Mouse (Mus musculus): Measurements from ENCODE around the gene Dcst2.

Gene Dcst2

DNA sequence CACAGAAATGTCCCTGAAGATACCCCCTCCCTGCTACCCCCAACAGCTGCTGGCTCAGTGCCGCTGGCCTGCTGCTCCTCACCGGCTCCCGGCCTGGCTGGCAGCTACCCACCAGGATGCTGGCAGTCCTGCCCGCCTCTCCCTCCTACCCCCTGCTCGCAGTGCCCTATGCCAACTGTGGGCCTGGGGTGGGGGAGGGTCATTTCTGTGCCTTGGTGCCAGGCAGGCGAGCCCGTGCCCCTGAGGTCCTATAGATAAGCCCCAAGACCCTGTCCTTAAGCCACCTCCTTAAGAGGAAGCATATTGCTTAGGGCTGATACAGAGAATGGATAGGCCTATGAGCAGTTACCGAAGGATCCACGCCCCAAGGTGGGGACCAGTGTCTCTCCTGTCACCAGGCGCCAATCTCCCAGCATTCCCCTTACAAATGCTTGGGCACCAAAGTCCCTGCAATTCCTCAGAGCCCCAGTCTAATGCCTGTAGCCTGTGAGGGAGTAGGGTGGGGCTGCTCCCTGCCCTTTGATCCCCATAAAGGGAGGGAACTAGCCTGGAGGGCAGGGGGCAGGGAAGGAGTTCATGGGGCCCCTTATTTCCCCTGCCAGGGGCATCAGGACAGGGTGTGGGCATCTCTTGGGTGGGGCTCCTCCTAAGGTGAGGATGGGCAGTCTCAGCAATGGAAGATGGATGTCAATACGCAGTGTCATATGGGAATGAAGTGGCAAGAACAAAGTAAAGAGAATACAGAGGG lies 26.5 kb downstream of the Dcst2 start:
- ATAC-seq (ENCODE audit: low TSS enrichment), result no peak

DNA sequence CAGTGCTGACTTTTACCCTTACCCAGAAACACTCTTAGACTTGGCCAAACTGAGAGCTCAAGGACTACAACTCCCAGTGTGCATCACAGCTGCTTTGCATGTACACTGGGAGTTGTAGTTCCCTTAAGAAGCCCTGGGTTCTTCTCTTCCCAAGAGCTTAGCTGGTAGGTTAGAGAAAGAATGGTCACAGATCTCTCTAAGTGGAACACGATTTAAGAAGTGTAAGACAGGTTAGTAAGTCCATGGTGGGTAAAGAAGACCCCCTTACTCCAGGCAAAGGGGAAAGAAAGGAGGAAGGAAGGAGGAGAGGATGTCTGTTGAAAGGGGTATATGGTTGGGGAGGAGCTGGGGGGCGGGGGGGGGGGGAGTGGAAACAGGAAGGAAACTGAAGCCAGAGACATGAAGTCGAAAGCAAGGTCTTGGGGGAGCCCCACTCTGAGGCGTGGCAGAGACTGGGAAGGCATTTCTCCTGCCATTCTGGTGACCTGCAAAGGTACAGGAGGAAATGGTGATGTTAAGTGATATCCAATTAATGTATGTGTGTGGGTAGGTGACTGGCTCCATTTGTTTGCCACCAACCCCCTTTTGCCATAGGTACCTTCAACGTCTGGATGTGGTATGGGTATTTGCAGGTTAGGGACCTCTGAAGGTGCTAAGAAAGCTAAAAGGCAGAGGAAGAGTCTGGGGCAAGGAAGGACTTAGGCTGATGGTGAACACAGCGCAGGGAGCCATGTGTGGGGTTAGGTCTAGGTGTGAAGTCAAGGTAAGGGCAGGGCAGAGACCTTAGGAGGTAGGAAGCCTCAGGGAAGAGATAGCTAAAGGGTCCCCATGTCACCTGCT lies 27.3 kb downstream of the Dcst2 start:
- ATAC-seq (ENCODE audit: low TSS enrichment), result peak; percentile 56

DNA sequence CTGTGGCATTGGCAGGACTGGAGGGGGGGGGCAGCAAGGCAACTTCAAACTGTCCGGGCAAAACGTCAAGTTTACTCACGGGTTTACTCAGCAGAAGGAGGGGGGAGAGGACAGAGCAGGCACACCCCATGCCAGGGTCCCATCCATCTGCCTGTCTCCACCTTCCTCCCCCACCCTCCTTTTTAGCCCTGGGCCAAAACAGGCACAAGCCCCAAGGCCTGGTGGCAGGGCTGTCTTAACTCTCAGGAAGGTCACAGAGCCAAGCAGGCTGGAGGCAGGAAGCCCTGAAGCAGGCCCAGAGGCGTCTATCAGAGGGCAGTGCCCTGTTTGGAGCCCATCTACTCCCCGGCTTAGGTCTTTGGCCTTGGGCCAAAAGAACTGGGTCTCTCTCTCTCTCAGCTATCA lies 28.3 kb downstream of the Dcst2 start:
- no peak for ATAC-seq (ENCODE audit: low TSS enrichment)

DNA sequence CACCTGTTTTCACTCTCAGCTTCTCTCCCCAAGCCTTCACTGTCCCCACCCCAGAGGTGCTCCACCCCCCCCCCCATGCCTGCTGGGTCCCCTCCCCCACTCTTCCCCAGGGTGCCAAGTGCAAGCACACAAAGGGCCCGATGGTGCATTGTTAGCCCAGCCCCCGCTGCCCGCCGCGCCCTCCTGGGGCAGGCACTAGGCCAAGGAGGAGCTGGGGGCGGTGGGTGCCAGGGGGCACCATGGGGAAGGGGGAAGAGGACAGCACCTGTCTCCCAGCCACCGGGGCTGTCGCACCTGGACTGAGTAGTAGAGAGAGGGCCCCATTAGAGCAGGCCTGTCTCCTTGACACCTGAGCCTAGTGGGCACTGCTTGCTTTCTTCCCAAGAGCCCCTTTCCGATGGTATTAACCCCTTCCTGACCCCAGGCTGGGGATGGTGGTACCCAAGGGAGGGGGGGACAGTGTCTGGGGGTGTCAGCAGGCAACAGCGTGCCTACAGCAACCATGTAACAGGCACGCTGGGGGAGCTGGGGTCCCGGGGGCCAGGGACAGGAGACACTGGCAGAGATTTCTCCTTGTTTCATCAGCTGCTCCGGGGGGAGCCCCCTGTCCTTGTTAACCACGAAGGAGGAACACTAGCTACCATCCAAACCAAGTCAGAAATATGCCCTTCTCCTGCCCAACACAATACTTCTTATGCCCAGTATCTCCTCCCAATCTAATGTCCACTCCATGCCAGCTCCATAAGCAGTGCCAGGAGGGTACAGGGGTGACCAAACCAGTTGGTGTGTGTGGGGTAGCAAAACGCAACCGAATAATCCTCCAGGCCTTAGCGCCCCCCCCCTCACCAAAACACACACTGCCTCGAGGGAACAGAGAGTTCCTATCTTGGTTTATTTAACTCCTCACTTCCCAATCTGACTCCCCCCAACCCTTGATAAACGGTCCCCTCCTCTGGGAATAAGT lies 29.2 kb downstream of the Dcst2 start:
- ATAC-seq (ENCODE audit: low TSS enrichment), result no peak

DNA sequence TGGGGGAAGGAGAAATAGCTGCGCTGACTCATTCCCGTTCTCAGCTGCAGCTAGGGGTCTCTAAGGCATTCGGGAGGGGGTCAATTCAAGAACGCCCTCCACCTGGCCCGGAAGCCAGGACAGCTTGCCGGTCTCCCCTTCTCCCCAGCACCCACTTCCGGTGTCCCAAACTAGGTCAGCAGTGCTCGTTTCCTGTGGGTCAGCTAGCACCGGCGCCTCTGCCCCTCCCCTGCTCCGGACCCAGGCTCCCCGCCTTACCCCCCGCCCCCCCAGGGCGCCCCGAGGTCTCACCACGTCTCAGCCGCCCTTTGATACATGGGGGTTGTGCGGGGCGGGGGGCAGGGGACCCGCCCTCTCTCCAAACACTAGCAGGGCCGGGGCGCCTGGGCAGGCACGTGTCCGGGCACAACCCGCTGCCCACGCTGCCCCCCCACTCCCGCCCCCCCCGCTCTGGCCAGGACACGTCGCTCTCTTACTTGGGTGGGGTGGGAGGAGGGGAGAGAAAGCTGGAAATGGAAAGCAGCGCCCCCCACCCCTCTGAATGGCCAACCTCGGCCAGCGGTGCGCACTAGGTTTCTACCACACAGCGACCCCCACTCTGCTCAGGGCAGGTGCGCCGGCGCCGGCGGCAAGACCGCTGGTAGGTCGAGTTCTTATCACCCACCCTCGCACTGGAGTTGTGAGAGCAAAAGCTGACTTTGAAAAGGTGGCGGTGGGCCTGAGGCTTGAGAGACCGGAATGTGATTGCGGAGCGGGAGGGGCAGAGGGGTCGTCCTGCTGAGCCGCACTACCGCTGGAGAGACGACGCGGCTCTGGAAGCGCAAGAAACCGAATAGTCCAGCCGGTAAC lies 30.1 kb downstream of the Dcst2 start:
- no peak for ATAC-seq (ENCODE audit: low TSS enrichment)

DNA sequence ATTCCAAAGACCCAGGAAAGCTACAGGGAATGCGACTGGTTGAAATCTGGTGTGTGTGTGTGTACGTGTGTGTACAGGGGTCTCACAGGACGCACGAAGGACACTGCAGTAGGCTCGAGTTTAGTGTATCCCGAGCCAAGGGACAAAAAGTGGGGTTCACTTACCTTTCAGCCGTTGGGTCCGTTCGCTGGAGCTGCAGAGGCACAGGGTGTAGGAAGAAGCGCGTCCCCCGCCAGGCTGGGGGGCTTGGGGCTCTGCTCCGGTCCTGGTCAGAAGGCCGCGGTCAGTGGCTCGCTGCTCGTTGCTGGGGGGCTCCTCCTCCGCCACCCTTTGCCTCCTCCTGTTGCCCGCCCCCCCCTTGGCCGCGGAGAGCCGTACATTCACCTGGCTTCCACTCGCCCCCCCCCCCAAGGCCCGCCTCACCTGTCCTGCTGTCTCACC lies 31.1 kb downstream of the Dcst2 start:
- ATAC-seq (ENCODE audit: low TSS enrichment), result no peak

DNA sequence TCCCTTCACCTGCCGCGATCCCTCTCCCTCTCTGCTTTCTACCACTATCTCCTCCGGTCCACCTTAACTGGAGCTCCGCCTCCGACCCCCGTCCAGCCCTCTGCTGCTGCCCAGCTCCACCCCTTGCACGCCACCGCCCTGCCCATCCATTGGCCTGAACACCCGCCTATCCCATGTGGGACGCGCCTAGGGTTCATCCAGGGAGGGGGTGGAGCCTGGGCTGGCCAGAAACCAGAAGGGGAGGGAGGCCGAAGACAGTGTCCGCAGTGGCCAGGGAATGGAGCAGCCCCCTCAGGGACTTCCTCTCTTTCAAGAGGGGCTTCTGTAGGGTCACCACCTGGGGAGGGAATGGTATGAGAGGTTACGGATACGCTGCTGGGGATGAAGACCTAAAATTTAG lies 31.8 kb downstream of the Dcst2 start:
- ATAC-seq (ENCODE audit: low TSS enrichment), result peak; percentile 83

DNA sequence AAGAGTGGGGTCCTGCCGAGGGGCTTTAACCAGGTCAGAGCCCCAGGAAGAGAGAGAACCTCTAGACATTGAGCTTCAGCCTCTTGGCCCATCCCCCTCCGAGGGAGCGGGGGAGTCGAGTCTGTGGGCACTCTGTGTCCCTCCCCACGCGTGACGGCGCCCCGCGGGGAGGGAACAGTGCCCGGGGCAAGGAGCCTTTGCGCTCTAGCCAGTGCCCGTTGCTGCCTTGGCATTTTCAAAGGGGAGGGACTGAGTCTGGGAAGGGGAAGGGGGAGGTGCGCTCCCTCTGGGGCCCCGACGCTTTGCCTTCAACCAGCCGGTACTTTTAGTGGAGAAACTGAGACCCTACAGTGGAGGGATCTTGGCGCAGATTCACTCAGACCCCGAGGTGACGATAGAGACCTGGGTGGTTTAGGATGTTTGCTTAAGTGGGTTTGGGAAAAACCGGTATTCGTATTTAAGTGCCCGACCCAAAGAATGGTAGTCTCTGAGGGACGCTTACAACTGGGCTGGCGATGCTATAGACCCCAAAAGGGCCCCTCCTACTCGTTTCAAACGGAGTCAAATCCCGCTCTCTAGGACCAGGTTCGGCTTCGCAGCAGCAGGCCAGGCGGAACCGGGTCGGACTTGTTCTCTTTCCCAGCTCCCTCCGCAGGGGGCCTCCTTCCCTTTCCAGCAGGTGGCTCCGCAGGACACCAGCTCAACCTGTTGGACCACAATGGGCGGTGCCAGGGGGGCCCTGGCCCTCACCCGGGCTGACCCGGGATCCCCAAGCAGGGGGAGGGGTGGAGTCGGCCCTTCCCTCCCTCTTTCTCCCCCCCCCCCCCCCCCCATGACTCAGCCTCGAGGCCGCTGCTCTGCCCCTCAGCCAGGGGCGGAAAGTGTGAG lies 32.5 kb downstream of the Dcst2 start, which contains the start of gene Zbtb7b:
Gene Zbtb7b (minus strand): TSS at position 771 of the 888 bp plus-strand sequence.
- ATAC-seq (ENCODE audit: low TSS enrichment), result peak; percentile 17

DNA sequence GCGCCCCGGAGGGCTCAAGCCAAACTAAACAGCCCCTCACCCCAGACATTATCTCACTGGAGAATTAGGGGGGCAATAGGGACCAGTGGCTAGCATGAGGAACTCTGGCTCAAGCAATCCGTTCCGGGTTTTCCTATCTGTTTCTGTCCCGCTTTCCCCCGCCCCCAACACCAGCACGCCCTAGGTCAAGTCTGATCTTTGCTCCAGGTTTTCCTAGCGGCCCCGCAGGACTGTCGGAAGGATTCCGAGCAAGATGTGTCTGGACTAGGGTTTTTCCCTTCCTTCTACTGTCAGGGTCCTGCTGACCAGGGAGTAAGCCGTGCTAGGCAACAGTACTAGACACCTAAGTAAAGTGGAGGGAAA lies 33.1 kb downstream of the Dcst2 start:
- 0 out of 2 replicates have a peak, but pooled peaks have one; percentile 3 for ATAC-seq (ENCODE audit: low TSS enrichment)

DNA sequence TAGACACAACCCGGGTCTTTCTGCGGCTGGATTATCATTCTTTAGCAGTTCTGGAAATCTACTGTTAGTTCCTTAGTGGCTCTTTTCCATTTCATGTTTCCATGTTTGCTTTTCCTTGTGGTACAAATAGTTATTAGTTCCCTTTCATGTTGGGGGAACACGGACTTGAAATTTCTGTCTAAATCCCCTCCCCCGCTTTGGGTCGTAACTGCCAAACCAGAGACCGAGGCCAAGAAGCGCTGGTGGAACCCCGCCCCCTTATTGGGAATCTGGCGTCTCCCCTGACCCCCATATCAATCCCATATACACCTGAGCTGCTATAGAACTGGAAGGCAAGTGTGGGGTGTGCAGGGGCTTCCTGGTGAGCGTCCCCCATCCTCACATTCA lies 33.6 kb downstream of the Dcst2 start:
- ATAC-seq (ENCODE audit: low TSS enrichment), result no peak

DNA sequence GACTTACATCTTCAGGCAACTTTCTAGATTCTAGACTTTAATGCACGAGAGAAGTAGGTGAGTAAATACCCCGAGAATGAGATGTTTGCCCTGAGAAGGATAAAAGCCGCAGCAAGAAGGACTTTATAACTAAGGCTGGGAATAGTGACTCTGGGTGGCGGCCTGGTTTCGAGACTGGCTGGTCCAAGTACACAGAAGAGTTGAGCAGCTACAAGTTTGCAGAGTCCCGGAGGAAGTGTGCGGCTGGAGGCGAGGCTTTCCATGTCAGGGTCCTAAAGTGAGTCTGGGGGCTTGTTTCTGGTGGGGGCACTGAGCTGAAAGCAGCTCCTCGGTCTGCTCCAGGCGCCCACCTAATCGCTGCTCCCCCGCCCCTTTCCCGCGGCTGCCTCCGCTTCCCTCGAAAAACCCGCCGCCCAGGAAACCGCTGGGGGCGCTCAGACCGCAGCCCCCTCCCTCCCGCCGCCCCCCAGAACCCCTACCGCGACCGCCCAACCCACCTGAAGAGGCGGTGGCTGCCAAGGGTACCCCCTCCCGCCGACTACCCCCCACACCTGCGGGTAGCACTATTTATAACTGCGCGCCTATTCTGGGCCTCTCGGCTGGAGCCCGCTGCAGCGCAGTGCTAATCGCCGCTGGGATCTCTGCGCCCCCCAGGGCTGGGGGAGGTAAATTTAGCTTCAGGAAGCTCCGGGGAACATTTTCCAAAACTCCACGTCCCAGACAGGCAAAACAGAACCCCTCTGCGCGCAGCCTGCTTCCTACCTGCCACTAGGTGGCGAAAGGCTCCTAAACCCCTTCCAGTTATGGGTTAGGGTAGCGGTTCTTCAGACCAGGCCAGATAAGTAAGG lies 34.3 kb downstream of the Dcst2 start:
- ATAC-seq (ENCODE audit: low TSS enrichment), result no peak

DNA sequence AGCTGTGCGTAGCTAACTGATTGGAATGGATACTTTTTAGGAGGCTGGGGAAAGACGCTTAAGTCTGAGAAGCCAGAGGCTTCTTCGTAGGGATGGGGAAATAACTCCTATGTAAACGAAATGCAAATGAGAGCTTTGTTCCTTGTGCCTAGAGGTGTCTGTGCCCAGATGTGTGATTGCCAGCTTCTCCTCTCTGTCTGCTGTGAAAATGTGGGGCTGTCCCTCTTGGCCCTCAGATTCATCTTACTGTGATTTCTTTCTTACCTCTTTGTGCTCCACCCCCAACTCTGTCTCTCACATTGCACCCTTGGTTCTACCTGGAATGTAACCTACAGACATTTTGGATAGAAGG lies 34.9 kb downstream of the Dcst2 start:
- no peak for ATAC-seq (ENCODE audit: low TSS enrichment)

DNA sequence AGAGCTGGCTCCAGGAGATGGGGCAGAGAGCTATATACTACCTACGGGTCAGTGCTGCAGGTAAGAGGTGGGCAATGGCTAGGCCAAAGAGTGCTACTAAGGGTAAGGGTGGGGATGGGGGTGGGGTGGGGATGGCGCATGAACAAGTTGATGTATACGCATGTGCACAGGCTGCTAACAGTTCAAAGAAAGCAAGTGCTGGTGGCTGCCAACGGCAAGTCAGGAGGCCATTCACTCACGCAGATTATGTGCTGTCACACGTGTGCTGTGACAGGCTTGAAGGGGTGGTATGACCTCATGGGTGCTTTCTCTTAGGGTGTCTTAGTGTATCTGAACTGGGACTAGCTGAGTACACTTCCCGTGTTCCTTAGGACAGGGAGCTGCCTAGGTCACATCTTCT lies 39.6 kb downstream of the Dcst2 start:
- ATAC-seq (ENCODE audit: low TSS enrichment), result no peak

DNA sequence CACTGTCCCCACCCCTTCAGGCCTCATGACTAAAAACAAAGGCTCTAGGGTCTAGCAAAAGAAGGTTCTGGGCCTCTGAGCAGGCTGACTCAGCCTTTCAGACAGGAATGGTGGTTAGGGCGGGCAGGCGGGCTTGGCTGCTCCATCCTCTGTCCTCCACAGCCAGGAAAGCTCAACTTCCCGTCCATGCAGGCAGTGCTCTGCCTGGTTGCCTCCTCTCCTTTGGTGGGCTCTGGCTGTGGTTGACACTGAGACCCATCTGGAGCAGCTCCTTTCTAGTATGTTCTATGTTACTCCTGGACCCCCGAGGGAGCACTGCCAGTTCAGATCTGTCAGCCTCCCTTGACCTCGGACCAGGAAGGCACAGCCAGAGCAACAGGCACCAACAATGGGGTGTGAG lies 40.9 kb downstream of the Dcst2 start, which contains the start of gene Lenep:
Gene Lenep (minus strand): TSS at position 101 of the 400 bp plus-strand sequence.
- no peak for ATAC-seq (ENCODE audit: low TSS enrichment)

DNA sequence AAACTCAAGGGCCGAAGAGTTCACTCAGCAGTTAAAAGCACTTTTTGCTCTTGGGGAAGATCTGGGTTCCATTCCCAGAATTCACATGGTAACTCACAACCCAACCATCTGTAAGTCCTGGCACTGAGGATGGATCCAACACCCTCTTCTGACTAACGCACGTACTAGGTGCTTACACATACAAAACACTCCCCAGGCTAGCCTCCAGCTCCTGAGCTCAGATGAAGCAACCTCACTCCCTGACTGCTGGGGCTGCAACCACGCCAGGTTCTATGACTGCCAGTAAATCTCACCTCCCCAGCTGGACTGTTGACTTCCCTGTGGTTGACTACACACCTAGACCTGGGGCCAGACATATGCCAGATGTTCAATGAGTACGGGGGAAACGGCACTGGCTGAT lies 45.1 kb downstream of the Dcst2 start:
- ATAC-seq (ENCODE audit: low TSS enrichment), result no peak

DNA sequence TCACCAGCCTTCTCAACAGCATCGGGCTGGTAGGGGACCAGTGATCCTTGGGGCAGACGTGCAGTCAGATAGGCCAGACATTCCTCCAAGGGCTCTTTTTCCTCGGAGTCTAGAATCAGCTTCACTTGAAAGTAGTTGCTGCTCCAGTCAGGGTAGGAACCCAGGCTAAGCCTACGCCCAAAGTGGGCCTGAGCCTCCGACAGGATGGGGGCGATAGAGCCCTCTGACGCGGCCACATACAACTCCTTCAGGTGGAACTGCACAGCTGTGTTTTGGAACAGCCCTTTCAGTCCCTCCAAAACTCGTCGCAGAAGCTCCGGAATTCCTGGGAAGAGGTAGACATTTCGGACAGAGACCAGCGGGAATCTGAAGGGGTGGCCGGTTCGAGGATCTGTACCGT lies 46.7 kb downstream of the Dcst2 start:
- no peak for ATAC-seq (ENCODE audit: low TSS enrichment)

DNA sequence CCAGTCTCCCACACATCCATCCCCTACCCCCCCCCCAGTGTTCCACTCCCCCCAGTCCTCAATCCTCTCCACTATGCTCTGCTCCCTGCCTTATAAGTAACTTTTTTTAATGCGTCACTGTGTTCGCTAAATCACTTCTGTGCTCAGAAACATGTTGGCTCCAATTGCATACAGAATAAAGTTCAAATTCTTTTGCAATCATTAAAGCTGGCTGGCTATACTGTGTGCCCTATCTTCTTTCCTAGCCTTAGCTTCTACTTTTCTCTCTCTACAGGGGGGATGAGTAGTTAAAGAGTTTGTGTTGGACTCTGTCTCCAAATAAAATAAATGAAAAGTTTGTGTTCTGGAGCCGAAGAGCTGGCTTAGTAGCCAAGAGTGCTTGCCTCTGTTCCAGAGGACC lies 47.9 kb downstream of the Dcst2 start:
- ATAC-seq (ENCODE audit: low TSS enrichment), result no peak

DNA sequence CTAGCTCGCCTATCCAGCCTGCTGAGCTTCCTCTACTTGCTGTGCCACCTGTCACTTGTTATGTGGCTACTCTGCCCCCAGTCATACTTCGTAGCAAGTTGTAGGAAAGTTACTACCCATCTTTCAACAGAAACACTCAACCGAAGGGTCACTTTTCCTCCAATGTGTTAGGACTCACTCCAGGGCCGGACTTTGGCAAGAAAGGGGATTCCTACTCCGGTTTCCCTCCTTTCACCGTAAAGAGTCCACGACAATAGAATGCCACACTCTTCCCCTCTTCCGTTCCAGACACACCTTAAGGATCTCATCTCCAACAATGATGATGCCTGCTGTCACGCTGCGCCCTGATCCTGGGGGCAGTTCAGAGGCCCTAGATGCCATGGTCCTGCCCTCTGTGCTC lies 49.1 kb downstream of the Dcst2 start:
- 0 out of 2 replicates have a peak, but pooled peaks have one; percentile 0 for ATAC-seq (ENCODE audit: low TSS enrichment)
